Mouse (Mus musculus): ENCODE results near the gene Igsf8.

DNA sequence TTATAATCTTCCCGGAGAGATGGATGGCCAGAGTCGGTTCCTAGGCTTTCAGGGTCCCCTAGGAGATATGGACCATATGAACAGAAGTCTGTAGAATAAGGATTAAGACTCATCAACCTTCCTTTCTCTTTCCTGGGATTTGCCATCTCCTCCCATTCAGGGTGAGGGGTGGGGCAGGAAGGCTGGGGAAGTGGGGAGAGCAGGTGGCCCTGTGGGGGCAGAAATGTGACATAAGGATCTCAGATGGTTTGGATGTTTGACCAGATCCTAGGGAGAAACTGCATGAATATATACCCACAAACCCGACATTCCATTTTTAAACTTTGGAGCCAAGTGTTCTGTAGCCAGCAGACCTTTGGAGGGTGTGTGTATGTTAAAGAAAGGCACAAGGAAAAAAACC, 66.6 kb downstream of the Igsf8 start:
- TF ChIP-seq CTCF (IDR thresholded peaks at IDR 0.05; ENCODE audit: low read depth, low read length): no peak
- TF ChIP-seq TAL1 (conservative IDR thresholded peaks at IDR 0.05; ENCODE audit: low read depth, low read length): no peak

All from G1E (cell line).